Mouse (Mus musculus): ENCODE measurements around the gene Sh3pxd2a.
"Not testable (repeated sequence)": the region's sequence is repeated elsewhere in the genome, so short reads cannot be mapped to it uniquely, and the experiment has no call there.

The Sh3pxd2a gene

DNA sequence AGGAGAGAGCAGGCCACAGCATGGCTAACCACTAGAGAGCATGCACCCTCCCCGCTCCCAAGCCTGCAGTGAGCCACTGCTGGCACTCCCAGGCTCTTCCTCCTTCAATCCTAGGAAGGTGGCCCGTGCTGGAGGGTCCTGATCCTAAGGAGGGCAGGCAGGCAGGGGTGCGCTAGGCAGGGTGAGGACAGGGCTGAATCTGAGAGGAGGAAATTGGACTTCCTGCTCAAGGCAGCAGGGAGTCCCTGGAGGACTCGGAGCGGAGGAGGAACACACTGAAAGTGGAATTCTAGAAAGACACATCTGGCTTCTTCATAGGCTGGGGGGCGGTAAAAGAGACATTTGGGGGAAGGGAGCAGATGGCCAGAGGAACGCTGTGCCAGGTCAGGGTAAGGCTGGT, 55.5 kb downstream of the Sh3pxd2a start:
- no peak for DNase-seq (ENCODE audit: low spot score in 2 of 2)

DNA sequence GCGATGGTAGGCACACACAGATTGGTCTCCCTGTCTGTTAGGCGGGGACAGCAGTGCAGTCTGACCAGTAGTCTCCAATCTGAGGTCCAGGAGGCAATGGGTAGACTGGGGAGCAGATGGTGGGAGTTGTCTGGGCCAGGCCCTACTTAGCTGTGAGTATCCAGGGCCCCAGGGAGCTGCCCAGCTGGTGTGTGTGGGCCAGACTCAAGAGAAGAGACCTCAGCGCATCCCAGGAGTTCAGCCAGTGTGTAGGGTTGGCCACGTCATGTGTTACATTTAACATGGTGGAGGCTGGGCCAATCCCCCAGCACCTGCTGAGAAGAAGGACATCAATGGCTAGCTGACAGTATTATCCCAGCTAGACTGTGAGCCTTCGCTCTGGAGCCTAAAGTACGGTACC, 56.9 kb downstream of the Sh3pxd2a start:
- no peak for DNase-seq (ENCODE audit: low spot score in 2 of 2)

DNA sequence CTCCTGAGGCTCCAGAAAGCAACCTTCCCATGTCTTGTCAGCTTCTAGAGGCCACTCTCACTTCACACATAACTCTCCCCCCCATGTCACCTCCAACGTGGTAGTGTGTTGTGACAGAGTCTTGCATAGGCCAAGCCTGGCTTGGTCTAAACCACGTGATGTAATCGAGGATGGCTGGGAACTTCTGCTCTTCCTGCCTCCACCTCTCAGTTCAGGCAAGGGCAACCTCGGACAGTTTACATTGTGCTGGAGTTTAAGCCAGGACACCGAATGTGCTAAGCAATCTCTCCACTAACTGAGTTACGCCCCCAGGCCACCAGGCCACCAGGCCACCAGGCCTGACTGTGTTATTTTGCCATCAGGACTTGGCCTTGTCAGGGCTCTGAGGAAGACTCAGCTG, 57.7 kb downstream of the Sh3pxd2a start:
- no peak for DNase-seq (ENCODE audit: low spot score in 2 of 2)

DNA sequence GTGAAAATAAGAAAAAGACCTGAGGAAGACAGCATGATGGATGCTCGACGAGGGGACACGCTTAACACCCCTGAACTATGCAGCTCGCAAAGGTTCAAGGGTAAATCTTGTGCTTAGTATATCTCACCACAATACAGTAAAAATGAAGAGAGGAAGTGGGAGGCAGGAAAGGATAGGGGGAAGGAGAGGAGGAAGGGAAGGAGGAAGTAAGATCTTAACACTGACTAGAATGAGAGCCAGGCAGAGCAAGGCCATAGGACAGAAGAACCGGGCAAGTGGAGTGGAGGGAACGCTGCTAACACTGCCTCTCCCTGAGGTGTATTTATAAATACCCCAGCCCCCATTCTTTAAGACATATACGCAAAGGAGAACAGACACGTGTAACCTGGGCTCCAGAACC, 58.7 kb downstream of the Sh3pxd2a start:
- DNase-seq (ENCODE audit: low spot score in 2 of 2), result no peak

DNA sequence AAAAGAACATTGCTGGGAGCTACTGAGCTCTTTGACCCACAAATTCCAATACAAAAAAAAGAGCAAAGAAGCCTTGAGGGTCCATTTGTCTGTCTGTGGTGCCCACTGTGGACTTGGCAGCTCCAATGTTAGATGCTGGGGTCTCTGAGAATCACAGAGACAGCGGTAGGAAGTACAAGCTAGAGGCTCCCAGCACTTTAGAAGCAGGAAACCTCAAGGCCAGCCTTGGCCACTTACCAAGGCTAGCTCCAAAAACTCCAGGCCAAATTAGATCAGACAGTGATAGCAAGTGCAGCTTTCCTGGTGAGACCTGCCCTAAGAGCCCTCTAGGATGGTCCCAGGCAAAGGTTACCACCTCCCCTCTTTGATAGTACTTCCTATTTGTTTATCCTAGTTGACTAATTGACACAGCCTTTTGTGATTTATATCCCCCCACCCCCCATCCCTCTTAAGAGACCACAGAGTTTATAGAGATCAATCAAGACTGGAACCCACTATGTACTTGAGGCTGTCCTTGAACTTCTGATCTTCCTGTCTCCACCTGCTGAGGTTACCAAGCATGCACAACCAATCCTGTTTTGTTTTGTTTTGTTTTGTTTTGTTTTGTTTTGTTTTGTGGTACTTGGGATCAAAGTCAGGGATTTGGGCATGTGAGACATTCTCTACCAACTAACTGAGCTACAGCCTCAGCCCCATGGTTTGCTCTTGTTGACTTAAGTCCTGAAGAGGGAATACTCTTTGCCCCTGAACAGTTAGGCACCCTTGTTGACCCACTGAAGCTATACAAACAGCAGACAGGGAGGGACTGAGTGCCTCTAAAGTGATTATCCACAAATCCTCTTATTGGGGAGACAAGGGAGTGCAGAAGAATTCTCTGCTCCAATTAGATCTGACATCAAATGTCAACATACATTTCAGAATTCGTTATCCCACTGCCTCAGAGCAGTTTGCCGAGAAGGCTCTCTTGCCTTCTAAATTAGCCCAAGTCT, 60.5 kb downstream of the Sh3pxd2a start:
- DNase-seq (ENCODE audit: low spot score in 2 of 2), result no peak

DNA sequence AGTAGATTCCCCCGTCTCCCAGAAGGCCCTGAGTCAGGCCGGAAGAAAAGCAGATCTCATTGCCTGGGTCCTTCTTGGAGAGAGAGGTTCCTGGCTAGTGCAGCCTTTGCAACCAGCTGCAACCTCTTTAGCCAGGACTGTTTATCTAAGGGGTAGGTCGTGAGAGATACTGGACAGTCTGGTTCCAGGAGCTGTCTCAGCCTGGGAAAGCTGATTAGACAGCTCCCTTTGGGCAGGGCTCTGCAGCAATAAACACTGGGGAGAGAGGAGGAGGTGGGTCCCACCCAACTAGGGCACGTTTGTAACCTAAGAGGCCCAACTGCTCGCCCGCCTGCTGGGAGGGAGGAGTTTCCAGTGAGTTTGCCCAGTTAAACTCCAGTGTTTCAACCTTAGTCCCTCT, 61.2 kb downstream of the Sh3pxd2a start:
- no peak for DNase-seq (ENCODE audit: low spot score in 2 of 2)

DNA sequence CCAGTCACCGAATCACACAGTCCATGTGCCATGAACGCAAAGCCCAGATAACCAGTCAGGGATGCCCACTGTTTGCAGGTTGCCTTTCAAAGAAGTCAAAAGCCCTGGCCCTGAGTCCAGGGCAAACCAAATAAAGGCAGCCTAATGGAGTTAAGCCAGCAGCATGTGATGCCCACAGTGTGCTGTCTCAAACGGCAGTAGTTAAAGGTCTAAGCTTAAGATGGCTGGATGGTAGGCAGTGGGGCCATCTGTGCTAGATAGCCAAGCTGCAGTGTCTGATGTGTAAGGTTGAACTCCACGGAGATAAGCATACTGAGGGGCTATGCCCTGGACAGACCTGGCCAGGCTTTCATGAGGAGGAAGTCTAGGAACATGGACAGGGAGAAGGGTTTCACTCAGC, 61.7 kb downstream of the Sh3pxd2a start:
- DNase-seq (ENCODE audit: low spot score in 2 of 2), result no peak

DNA sequence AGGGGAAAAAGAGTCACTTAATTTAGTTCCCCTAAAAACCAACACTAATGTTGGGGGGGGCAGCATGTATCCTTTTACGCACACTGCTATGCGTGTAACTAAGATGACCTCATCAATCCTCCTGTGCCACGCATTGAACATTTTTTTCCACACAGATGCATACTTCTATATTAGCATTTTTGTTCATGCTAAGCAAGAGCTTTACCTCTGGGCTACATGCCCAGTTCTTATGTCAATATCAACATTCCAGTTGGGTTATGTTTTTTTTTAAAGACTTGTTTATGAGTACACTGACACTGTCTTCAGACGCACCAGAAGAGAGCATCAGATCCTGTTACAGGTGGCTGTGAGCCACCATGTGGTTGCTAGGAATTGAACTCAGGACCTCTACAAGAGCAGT, 64.5 kb downstream of the Sh3pxd2a start:
- DNase-seq (ENCODE audit: low spot score in 2 of 2), result no peak

DNA sequence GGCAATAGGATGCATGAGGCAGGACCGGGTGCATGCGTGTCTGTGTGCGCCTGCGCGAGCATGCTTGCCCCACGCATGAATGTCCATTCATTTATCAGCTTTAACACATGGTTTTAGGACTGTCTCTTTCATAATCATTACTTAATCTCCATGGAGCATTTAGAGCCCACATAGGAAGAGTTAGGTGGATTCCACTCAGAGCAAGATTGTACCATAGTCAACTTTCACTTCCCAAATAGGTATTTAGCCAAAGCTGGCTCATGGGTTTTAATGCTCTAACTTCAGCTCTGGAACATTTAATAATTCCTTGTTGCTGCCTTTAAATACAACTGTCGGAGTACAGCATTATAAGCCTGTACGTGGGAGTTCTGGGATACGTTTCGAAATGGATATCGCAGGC, 65.2 kb downstream of the Sh3pxd2a start:
- no peak for DNase-seq (ENCODE audit: low spot score in 2 of 2)

DNA sequence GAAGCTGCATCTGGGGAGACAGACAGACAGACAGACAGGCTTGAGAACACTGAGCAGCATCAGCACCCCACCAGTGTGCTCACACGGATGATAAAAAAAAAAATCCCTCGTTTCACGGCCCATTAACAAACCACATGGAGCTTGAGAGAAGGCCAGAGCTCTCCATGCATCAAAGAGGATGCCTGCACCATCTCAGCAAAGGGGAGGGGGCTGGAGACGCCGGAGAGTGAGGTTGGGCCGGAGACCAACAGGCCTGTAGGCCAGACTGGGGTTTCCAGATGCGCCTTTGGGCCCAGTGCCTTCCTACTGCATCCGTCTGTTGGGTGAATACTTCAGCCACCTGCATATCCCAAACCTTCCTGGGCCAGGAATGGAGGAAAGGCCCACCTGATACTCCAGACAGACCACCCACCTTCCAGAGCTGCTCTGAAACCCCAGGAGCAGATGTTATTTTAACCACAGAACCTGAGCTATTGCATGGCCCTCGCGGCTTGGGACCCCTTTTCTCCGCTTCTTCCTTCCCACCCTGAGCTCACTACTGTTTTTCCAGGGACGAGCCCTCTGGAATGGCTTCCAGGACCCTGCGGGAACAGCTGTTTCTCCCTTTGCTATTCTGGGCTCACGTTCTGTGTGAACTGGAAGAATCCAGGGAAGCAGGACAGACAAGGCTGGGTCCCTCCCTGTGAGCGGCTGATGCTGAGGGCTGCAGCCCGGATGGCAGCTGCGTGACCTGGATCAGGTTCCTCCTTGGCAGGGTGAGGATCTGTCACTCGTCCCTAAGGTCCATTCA, 66.1 kb downstream of the Sh3pxd2a start:
- DNase-seq (ENCODE audit: low spot score in 2 of 2), result no peak

DNA sequence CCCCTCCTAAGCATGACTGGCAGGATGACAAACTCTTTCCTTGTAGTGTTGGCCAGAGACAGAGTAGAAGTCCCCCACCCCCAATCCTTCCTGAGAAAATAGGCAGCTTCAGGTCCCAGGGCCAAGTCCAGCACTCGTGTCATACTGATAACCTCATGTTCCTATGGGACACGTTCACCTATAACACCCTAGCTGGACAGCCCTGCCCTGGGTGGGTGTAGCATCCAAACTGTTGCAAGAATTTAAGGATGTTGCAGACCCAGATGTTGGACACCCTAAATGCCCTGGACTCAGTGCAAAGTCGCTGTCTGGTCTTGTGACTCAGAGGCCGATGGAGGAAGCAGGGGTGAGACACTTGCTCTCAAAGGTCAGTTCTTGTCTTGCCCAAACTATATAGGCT, 68.9 kb downstream of the Sh3pxd2a start:
- DNase-seq (ENCODE audit: low spot score in 2 of 2), result no peak

DNA sequence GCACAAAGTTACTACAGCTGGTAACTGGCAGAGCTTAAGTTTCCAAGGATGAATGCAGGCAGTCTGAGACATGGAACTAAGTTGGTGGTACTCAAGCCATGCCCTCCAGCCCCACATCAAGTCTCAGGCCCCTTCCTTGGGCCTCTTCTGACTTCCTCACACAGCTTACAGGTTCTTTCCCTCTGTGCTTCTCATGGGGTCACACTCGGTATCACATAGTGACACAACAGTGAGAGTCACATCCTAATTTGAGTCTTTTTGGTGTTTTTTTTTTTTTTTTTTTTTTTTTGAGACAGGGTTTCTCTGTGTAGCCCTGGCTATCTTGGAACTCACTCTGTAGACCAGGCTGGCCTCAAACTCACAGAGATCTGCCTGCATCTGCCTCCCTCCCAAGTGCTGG, 69.4 kb downstream of the Sh3pxd2a start:
- DNase-seq (ENCODE audit: low spot score in 2 of 2), result not testable (repeated sequence)

DNA sequence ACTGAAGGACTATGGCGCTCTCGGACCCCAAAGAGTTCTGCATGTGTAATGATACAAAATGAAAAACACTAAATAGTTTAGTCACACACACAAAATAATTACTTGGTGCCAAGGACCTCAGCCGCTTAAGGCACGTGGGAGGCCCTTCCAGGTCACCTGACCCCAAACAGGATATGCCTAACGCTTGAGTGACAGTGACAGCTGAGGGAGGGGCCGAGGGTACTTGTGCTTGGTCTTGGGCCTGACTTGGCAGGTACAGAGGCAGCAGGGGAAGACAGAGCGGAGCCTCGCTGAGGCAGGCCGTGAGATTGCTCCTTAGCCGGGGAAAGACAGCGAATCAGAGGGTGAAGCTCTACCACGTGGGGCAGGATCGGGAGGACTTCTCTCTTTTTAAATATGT, 73.3 kb downstream of the Sh3pxd2a start:
- no peak for DNase-seq (ENCODE audit: low spot score in 2 of 2)

DNA sequence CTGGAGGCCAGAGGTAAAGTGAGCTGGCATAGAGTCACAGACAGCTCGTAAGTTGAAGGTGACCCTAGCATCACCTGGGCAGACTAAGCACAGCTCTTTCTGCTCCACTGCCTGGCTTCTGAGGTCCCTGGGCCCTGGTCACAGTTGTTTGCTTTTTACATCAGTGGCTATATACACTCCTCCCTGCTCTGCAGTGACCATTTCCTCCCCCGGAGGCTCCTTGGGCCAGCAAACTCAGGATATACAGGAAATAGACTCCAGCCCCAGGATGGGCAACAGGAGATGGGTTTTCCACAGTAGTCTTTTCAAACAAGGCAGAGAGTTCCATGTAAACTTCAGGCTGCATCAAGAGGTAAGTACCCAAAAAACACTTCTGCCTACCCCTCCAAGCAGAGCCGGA, 76.3 kb downstream of the Sh3pxd2a start:
- no peak for DNase-seq (ENCODE audit: low spot score in 2 of 2)

DNA sequence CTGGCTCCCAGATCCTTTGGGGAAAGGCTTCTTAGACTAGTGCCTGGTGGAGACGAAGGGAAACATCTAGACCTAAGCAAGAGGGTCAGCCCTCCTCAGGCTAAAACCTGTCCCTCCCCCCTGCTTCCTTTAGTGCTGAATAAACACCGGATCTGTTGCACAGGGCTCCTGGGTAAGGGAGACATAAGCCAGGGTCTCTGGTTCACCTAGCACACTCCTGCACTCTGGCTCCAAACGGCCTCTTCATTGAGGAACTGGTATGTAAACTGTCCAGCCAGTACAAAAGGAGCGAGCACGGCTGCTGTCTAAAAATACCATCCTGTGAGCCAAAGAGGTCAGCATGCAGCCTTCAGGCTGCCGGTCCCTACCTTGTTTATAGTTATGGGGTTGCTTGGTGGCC, 76.8 kb downstream of the Sh3pxd2a start:
- DNase-seq (ENCODE audit: low spot score in 2 of 2), result no peak

DNA sequence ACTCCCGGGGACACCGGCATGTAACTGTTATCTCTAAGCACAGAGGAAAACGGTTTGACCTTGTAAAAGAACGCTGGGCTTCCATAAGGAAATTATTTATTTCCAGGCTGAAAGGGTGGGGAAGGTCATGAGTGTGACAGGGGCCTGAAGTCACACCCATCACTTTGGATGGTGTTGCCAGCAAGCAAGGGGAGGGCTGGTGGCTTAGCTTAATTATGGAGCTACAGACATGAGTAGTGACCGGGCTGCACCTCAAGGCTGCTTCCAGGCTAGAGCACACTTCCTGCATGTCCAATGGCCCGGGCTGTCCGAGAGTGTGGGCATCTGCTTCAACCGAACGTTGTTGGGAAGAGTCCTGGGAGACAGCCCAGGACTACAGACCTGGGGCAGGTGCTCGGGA, 78.2 kb downstream of the Sh3pxd2a start:
- no peak for DNase-seq (ENCODE audit: low spot score in 2 of 2)

DNA sequence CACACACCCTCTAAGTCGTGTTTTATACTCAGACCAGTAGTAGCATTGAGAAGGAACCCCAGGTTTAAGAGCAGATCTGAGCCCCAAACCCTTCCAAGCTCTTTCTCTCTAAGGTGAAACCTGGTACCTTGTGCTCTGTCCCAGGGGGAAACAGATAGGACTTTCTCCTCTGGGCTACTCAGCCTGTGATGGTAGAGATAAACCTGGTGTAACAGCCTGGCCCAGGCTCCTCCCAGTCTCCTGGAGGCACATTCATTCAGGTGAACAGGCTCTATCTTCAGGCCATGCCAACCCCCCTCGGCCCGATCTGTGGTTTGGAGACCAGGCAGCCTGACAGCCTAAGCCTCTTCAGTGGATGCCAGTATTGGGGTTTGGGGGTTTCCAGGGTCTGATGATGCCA, 79.6 kb downstream of the Sh3pxd2a start:
- no peak for DNase-seq (ENCODE audit: low spot score in 2 of 2)

DNA sequence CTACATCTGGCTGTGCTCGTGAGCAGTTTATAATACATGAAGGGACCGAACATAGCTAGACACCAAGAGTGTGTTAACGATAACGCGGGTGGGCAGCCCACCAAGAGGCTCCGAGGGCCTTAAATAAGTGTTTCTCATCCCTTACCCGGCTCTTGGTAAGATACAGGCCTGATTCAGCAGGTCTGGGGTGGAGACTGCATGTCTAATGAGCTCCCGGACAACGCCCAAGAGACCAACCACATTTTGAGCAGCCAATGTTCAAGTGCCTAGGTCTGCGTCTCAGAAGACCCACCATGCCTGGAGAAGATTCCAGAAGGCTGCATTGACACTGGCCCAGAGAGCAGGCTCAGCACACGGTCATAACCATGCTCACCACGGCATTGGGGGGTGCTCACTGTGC, 80.2 kb downstream of the Sh3pxd2a start:
- no peak for DNase-seq (ENCODE audit: low spot score in 2 of 2)

DNA sequence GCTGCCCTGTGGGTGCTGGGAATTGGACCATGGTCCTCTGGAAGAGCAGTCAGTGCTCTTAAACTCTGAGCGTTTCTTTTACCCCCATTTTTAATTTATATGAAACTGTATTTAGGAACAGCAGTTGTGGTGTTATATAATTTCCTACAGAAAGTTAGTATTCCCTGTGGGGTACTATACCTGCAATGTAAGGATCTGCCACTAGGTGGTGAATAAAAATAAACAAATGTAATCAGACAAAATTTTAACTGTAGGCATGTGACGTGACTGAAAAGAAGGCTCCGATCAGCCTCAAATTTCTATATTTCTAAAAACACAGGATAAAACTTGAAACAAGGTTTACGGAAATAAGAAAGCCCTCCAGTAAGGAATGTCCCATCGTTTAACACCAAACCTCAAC, 81.9 kb downstream of the Sh3pxd2a start:
- no peak for DNase-seq (ENCODE audit: low spot score in 2 of 2)

DNA sequence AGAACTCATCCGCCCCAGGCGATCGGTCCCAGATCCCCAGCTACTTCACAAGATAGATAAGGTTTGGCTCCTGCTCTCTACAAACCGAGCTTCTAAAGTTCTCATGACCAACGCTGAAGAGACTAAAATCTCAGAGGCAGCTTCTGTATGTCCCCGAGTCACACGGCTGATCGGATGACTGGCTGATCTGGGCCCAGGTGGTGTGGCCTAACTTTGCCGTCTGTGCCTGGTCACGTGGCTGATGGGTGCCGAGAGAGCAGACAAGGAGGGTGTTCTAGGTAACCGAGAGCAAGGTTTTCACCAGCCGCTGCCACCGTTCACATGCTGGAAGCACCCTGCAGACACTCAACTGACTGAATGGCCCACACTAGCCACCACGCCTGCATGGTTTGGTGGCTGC, 83.2 kb downstream of the Sh3pxd2a start:
- no peak for DNase-seq (ENCODE audit: low spot score in 2 of 2)

DNA sequence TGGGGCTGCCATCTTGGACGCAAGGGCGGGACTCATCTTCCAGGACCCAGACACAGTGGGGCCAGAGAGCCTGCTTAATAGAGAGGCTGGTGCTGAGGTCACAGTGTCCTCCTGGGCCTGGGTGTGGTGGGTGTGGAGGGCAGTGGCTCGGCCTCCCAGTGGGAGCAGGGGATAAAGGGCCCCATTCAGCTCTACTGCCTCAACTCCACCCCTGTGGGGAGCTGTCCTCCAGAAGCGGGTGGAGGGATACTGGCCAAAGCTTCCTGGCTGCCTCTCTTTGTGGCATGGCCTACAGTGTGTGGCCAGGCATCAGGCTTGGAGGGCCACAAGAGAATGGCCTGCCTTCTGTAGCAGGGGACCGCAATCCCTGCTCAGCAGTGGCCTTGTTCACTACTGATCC, 85.1 kb downstream of the Sh3pxd2a start:
- no peak for DNase-seq (ENCODE audit: low spot score in 2 of 2)

DNA sequence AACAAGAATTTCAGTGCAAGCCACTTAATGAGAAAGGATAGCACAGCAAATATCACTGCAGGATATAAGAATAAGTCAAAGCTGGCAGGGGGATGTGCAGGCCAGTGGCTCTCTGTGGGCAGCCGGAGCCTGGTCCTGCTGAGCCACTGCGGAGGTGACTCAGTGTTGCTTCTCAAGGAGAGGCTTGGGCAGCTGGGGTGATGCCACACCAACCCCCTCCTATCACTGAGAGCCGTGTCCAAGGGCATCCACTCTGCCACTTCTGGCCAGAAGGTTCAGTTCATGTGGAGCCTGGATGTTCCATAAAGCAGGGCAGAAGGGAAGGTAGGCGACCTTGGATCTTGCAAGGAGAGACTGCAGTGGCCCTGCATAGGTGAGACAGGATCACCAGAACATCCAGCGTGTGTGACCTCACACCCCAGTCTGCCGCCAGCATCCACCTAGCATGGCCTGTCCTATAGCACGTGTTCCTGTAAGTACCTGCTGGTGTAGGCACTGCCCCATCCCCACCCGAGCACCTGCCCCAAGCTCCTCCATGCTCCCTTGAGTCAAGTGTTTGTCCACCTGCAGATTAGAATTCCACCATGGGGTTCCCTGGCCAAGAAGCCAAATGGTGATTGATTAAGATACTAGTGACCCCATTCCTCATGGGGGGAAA, 89.2 kb downstream of the Sh3pxd2a start:
- DNase-seq (ENCODE audit: low spot score in 2 of 2), result no peak
